Mouse (Mus musculus): ENCODE measurements around the gene Zbtb1.

- TF ChIP-seq TAL1 (IDR thresholded peaks at IDR 0.05; ENCODE audit: low read length) (no peak), GATA1 (IDR thresholded peaks at IDR 0.05; ENCODE audit: low read length) (no peak)
Measured at GRCm38 (mm10) chr12:76435549-76435948, 65.5 kb downstream of the Zbtb1 start.
